Mouse (Mus musculus) left cerebral cortex, adult 8-10 months (tissue): Measurements from ENCODE around the gene Sdad1. TPM values are rescaled to one million over a fixed set of nuclear protein-coding genes. Genes with fewer than 3 reads are reported as not detected.

ENCODE experiments used
- DNase-seq, 2 experiments: peaks; one replicate each; pipeline ENCODE4 v3.0.0; 2022; ENCODE audit warnings: low spot score in 2 of 2
- total RNA-seq, 4 experiments: library from RNA; stranded (reverse); gene quantifications; 2 replicates each; pipeline ENCODE4 v1.2.4; 2022

Gene Sdad1
- total RNA-seq, 4 experiments from 2014 or later = 17.4 to 23.6 (median 21.1) TPM

GRCm38 (mm10) chr5:92312046-92312715 is 1.9 kb upstream of the Sdad1 start:
- peak; percentile 67 to 78 for DNase-seq

- no peak for DNase-seq
Observed at GRCm38 (mm10) chr5:92304291-92304690, 6.0 kb downstream of the Sdad1 start.

GRCm38 (mm10) chr5:92302149-92302840 is 8.0 kb downstream of the Sdad1 start:
- DNase-seq = no peak

GRCm38 (mm10) chr5:92294525-92294924 is 15.8 kb downstream of the Sdad1 start:
- no peak for DNase-seq

- DNase-seq = no peak
Observed at GRCm38 (mm10) chr5:92291652-92292414, 18.4 kb downstream of the Sdad1 start.

GRCm38 (mm10) chr5:92287840-92288239 is 22.4 kb downstream of the Sdad1 start:
- DNase-seq = no peak

GRCm38 (mm10) chr5:92283107-92283506 is 27.2 kb downstream of the Sdad1 start:
- no peak for DNase-seq

- DNase-seq = no peak
Observed at GRCm38 (mm10) chr5:92282571-92282970, 27.7 kb downstream of the Sdad1 start.

GRCm38 (mm10) chr5:92278942-92279537 is 31.2 kb downstream of the Sdad1 start:
- no peak for DNase-seq

GRCm38 (mm10) chr5:92277437-92278394 is 32.6 kb downstream of the Sdad1 start, which contains the start of gene Naaa:
Gene Naaa (minus strand): TSS chr5:92278170.
- peak; percentile 75 for DNase-seq

- no peak for DNase-seq
Observed at GRCm38 (mm10) chr5:92270496-92270895, 39.8 kb downstream of the Sdad1 start.

- DNase-seq = peak in 1 of 2 experiments; percentile 84
Observed at GRCm38 (mm10) chr5:92263761-92264359, 46.4 kb downstream of the Sdad1 start.

GRCm38 (mm10) chr5:92262646-92263045 is 47.6 kb downstream of the Sdad1 start:
- DNase-seq = no peak

GRCm38 (mm10) chr5:92256218-92256617 is 54.1 kb downstream of the Sdad1 start, which contains the start of gene Ppef2:
Gene Ppef2 (minus strand): TSS chr5:92256278.
- no peak for DNase-seq

GRCm38 (mm10) chr5:92254476-92254875 is 55.8 kb downstream of the Sdad1 start:
- no peak for DNase-seq

- DNase-seq = no peak
Observed at GRCm38 (mm10) chr5:92252797-92253343, 57.4 kb downstream of the Sdad1 start.

GRCm38 (mm10) chr5:92252031-92252430 is 58.2 kb downstream of the Sdad1 start:
- no peak for DNase-seq

GRCm38 (mm10) chr5:92248614-92249013 is 61.7 kb downstream of the Sdad1 start:
- DNase-seq = no peak

GRCm38 (mm10) chr5:92245483-92245882 is 64.8 kb downstream of the Sdad1 start:
- no peak for DNase-seq

GRCm38 (mm10) chr5:92244900-92245299 is 65.4 kb downstream of the Sdad1 start:
- no peak for DNase-seq
